Mouse (Mus musculus) kidney, postnatal 14 days (tissue): ENCODE results near the gene Lrrc4c.

Experiments used
- DNase-seq: peaks from one replicate; pipeline ENCODE4 v3.0.0; 2022; ENCODE audit warnings: mixed read lengths

Gene Lrrc4c

GRCm38 (mm10) chr2:97484990-97485389 is 1167.0 kb downstream of the Lrrc4c start:
- no peak for DNase-seq

DNA sequence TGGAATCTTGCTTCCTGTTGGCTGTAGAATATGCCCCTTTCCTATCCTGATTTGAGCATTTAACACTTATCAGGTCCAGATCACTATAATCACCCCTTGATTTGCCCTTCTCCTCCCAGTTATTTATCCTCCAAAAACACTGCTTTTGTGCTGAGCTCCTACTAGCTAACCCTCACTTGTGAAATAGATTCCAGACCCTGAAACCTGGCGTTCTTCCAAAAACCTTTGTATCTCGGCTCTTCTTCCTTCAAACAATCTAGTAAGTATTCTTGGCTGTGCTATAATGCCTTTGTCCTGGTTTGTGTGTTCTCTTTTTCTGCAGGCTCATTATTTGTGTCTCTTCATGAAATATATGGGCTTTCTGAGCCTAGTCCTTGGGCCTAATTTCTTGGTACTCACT is 1167.6 kb downstream of the Lrrc4c start:
- DNase-seq, result no peak

DNA sequence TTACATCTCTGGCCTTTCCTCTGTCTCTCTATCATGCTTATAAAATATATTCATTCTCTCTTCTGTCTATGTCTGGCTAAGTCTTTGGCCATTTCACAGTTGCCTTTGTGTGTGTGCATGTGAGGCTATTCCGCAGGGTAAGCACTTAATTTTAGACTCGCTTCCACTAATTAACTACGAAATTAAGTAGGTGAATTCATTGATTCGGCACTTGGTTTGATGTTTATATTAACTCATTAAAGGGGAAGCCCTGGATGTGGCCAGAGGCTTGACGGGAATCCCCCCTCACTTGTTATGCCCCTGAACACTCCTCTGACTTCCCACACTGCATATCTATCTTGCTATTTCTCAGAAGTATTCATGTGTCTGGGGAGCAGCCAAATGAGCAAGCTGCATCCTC is 1169.6 kb downstream of the Lrrc4c start:
- DNase-seq, result no peak

GRCm38 (mm10) chr2:97497069-97497468 is 1179.1 kb downstream of the Lrrc4c start:
- no peak for DNase-seq

- no peak for DNase-seq
Observed at GRCm38 (mm10) chr2:97502501-97502900, 1184.5 kb downstream of the Lrrc4c start.

DNA sequence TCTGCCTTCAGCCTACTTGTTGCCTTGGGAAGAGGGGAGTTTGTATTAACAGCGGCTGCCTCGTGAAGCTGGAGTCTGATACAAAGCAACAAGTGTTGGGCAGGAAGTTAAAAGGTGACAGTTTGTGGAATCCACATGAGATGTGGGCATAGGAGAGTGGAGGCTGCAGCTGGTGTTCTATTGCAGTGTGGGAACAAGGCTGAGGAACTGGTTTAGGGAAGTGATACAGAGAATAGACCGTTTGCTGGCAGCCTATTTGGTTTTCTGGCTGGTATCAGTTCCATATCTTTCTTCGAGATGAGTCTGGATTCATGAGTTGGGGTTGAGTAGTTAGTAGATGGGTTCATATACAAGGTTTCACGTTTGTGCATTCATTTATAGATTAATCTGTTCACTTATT is 1186.9 kb downstream of the Lrrc4c start:
- no peak for DNase-seq

DNA sequence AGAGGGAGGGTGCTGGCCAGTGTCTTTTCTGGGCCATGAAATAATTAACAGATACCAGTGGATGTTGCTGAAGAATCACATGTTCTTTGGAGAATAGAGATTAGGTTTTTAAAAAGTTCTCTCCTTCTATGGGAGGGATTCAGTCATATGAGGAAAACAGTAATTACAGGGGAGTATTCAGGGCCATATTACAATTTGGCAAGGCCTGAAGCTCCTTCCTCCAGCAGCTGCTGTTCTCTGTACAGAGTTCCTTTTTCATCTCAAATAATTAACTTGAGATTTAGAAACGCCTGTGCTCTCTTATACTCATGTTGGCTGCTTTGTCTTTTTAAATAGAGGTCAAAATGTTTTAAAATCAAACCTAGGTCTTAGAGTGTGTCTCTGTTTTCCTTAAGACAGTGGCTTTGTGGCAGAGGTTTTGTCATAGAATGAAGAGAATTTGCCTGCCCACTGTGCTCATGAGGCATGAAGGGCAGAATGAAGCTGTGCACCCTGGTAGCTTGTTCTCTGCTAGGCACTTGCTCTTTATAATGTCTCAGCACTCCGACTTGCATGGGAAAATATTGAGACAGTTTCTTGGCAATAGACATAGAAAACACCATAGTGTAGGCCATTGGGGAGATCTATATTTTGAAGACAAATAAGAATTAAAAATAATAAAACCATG is 1206.4 kb downstream of the Lrrc4c start:
- no peak for DNase-seq

GRCm38 (mm10) chr2:97525107-97525506 is 1207.1 kb downstream of the Lrrc4c start:
- no peak for DNase-seq

DNA sequence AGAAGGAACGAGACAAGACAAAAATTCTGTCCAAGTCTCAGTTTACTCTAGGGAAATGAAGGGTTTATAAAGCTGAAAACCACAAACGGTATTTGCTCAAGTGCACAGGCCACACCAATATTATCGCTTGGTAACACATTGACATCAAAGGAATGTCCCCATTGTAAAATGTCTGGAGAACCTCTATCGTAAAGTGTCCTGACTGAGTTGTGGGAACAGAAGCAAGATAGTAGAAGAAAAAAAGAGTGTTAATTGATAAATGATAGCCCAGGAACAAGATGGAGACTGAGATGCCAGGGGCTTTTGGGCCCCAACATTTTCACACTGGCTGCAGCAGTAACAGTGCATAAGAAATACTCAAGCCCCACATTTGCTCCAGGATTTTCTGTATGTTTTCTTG is 1212.7 kb downstream of the Lrrc4c start:
- DNase-seq, result no peak

DNA sequence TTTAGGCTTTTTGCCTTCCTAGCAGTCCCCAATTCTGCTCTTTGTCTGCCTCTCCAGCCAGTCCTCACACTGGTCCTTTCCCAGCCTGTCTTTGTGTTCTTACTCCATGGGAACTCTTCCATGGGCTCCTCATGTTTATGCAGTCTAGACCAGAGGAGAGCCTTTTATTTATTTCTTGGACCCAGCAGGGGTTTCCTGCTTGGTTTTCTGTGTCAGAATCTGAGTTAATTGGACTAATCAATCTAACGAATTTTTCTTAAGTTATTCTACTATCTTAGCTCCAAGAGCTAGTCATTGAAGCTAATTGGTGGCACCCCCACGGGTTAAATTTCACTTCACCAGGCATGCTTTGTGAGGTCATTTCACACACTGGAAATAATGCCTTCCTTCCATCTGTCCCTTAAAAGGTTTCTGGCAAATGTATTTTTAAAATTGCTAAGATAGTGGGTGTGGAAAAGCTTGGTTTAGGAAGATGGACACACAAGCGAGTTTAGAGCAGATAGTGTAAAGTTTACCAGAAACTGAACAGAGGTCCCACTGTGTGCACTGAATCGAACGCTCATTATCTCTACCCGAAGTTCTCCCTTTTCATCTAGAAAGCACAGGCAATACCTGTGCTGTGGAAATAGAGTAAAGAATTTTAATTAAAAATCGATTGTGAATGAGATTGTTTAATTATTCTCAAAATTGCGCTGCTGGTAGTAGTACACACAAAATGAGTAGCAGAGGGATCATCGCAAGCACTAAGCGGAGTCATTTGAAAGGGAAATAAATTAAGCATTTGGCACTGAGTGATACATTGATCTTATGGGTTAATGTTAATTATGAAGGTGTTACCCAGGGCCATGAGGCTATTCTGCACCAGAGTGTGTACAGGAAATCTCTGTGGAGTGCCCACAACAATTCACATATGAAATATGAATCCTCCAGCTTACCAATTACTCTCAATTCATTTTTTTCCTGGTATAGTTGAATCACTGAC is 1226.0 kb downstream of the Lrrc4c start:
- no peak for DNase-seq

DNA sequence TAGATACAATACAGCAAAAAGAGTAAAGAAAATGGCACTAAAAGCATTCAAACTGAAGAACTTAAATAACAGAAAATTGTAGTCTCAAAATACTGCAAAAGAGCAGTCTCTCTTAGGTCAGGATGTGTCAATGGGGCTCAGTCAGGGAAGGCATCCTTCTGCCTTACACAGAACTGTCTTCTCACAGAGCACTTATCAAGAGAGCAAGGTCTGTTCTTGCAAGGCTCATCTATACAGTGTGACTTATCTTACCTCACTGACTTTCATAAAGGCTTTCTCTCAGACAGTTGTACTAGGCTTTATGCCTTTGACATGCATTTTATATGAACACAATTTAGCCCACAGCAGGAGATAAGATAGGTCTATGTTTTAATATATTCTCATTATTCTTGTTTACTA is 1226.7 kb downstream of the Lrrc4c start:
- no peak for DNase-seq

GRCm38 (mm10) chr2:97545946-97546345 is 1228.0 kb downstream of the Lrrc4c start:
- no peak for DNase-seq

GRCm38 (mm10) chr2:97564509-97564908 is 1246.5 kb downstream of the Lrrc4c start:
- DNase-seq, result no peak

- no peak for DNase-seq
Observed at GRCm38 (mm10) chr2:97568954-97569353, 1251.0 kb downstream of the Lrrc4c start.

GRCm38 (mm10) chr2:97574921-97575320 is 1257.0 kb downstream of the Lrrc4c start:
- DNase-seq, result no peak

DNA sequence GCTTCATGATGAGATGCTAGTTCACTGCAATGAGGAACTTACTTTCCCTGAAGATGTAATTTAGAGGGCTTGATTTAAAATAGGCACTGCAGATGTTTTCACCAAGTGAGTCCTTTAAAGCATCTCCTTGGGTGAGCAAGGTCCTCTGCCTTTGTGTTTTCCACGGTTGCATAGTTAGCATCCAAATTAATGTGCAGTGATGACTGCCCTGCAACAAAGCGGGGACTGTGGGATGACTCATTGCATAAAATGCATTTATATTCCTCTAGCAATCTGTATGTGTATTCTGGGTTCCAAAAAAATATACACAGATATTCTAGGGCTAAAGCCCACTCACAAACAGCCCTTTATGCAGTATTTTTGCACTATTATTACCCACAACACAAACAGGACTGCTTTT is 1263.2 kb downstream of the Lrrc4c start:
- no peak for DNase-seq

- no peak for DNase-seq
Observed at GRCm38 (mm10) chr2:97586322-97586721, 1268.4 kb downstream of the Lrrc4c start.

DNA sequence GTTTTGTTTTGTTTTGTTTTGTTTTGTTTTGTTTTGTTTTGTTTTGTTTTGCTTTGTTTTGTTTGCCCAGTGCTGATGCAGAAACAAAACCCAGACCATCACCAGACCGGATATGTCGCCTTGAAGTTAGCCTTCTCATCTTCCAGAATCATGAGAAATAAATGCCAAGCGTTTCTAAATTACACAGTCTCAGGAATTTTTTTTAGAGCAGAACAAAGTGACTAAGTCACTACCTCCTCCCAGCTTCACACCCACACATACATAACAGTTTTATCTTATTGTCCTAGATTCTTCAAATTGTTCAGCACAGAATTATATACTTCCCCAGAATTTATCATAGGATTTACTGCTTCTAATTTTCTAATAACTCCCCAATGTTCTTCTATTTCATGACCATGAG is 1272.6 kb downstream of the Lrrc4c start:
- no peak for DNase-seq

GRCm38 (mm10) chr2:97604182-97604581 is 1286.2 kb downstream of the Lrrc4c start:
- DNase-seq, result no peak

- DNase-seq, result no peak
Observed at GRCm38 (mm10) chr2:97604688-97605215, 1286.8 kb downstream of the Lrrc4c start.

GRCm38 (mm10) chr2:97609436-97609835 is 1291.5 kb downstream of the Lrrc4c start:
- no peak for DNase-seq

DNA sequence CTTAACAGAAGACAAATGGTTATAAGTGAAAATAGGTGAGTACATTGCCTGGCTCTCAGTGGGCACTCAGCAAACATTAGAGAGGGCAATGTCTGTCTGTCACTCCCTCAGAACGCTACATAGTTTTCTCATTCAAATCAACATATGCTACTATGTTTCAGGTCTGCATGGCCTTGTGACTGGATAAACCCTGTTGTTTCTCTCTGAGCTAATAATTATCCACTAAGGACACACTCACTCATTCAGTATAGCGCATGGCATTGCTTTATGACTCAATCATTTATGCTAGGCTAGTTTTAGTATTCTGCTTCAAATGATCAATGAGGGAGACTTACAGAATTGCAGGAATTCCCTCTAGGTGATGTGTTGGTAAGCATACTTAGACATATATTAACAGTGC is 1292.6 kb downstream of the Lrrc4c start:
- no peak for DNase-seq

- no peak for DNase-seq
Observed at GRCm38 (mm10) chr2:97614724-97615123, 1296.8 kb downstream of the Lrrc4c start.

- no peak for DNase-seq
Observed at GRCm38 (mm10) chr2:97618589-97618988, 1300.6 kb downstream of the Lrrc4c start.
